Mouse (Mus musculus) liver, adult 2 months (tissue): Measurements from ENCODE around the gene Arhgap35. TPM values are rescaled to one million over a fixed set of nuclear protein-coding genes. Genes with fewer than 3 reads are reported as not detected.

Experiments
- DNase-seq: peaks from one replicate; pipeline ENCODE4 v3.0.0-alpha.2; 2011; ENCODE audit warnings: low read depth, low spot score; ENCODE audit errors: extremely low read depth
- H3K27ac ChIP-seq: fragments of 200-500 bp; replicated peaks from 2 replicates; pipeline ENCODE4 v1.5.1; 2012; ENCODE audit warnings: low read depth, mild to moderate bottlenecking, control low read depth, inconsistent platforms, low read length; ENCODE audit not compliant: insufficient read depth
- H3K27me3 ChIP-seq: fragments of 200-500 bp; 2 replicates; pipeline ENCODE4 v1.6.1; 2012; ENCODE audit warnings: mild to moderate bottlenecking, moderate library complexity, low read length, inconsistent platforms; ENCODE audit not compliant: control insufficient read depth, insufficient read depth
- H3K36me3 ChIP-seq: fragments of 200-500 bp; 2 replicates; pipeline ENCODE4 v1.6.1; 2012; ENCODE audit warnings: low read length, inconsistent platforms; ENCODE audit not compliant: control insufficient read depth, insufficient read depth
- H3K4me1 ChIP-seq: fragments of 200-500 bp; 2 replicates; pipeline ENCODE4 v1.6.1; 2011; ENCODE audit warnings: low read length; ENCODE audit not compliant: control insufficient read depth, insufficient read depth
- H3K4me3 ChIP-seq: fragments of 200-500 bp; 2 replicates; pipeline ENCODE4 v1.5.1; 2011; ENCODE audit warnings: low read depth, mild to moderate bottlenecking, control low read depth, low read length, moderate library complexity; ENCODE audit not compliant: insufficient read depth
- H3K79me2 ChIP-seq: fragments of 200-500 bp; 2 replicates; pipeline ENCODE4 v1.6.1; 2012; ENCODE audit warnings: inconsistent platforms, mild to moderate bottlenecking, low read length, moderate library complexity; ENCODE audit not compliant: control insufficient read depth, insufficient read depth
- H3K9ac ChIP-seq: fragments of 200-500 bp; 2 replicates; pipeline ENCODE4 v1.6.1; 2012; ENCODE audit warnings: low read depth, mild to moderate bottlenecking, control low read depth, inconsistent platforms, low read length
- CTCF ChIP-seq: fragments of 200-500 bp; IDR thresholded peaks from 2 replicates; pipeline ENCODE4 v1.5.1; 2011; ENCODE audit warnings: low read depth, low read length, control low read depth
- POLR2A ChIP-seq: fragments of 200-500 bp; IDR thresholded peaks from 2 replicates; pipeline ENCODE4 v1.6.1; 2011; ENCODE audit warnings: low read length, control low read depth; ENCODE audit not compliant: insufficient read depth; ENCODE audit errors: extremely low read depth
- WGBS: fragments of 180-500 bp; shearing (Covaris S2); methylation state at CpG from one replicate; pipeline ENCODE4 v1.1.7; 2018; 5-methylcytosine and 5-hydroxymethylcytosine counted together
- polyA plus RNA-seq: library from polyadenylated mRNA; depleted of rRNA; stranded (reverse); fragments of >200 nt; gene quantifications from 2 replicates; pipeline ENCODE4 v1.2.3, GENCODE M21; 2012
- total RNA-seq: library from RNA; depleted of rRNA; stranded (reverse); fragments of >200 nt; gene quantifications from 2 replicates; pipeline ENCODE4 v1.2.3, GENCODE M21; 2014

The Arhgap35 gene
- total and polyA plus RNA-seq, 2 experiments, result 22.2 to 30.4 TPM

GRCm38 (mm10) chr7:16461151-16461550 lies 153.6 kb downstream of the Arhgap35 start:
- H3K4me3 ChIP-seq, result no peak overlapping the region
- H3K27ac ChIP-seq, result no peak overlapping the region
- TF ChIP-seq CTCF, result no peak
- TF ChIP-seq POLR2A, result no peak
- no peak overlapping the region for H3K9ac ChIP-seq
- H3K79me2 ChIP-seq, result no peaks in the 10 kb centered on the region
- H3K4me1 ChIP-seq, result no peaks in the 10 kb centered on the region
- 60% methylated on average over 6 of the region's 6 CpGs for WGBS
- H3K36me3 ChIP-seq, result no peaks in the 10 kb centered on the region
- H3K27me3 ChIP-seq, result no peaks in the 10 kb centered on the region
- DNase-seq, result no peak

GRCm38 (mm10) chr7:16460566-16460965 lies 154.2 kb downstream of the Arhgap35 start:
- Histone ChIP-seq H3K4me1 (no peaks in the 10 kb centered on the region), H3K79me2 (no peaks in the 10 kb centered on the region), H3K9ac (no peak overlapping the region), H3K36me3 (no peaks in the 10 kb centered on the region), H3K4me3 (no peak overlapping the region), H3K27me3 (no peaks in the 10 kb centered on the region), H3K27ac (no peak overlapping the region)
- DNase-seq, result no peak
- no peak for TF ChIP-seq CTCF
- TF ChIP-seq POLR2A, result no peak
- WGBS, result 51% methylated on average over 13 of the region's 13 CpGs

GRCm38 (mm10) chr7:16456289-16456688 lies 158.5 kb downstream of the Arhgap35 start:
- H3K27me3 ChIP-seq, result no peaks in the 10 kb centered on the region
- no peaks in the 10 kb centered on the region for H3K79me2 ChIP-seq
- no peak for DNase-seq
- WGBS, result 84% methylated on average over 5 of the region's 5 CpGs
- no peaks in the 10 kb centered on the region for H3K36me3 ChIP-seq
- no peak overlapping the region for H3K4me3 ChIP-seq
- no peak overlapping the region for H3K27ac ChIP-seq
- H3K4me1 ChIP-seq, result peaks cover 2% of the 10 kb centered on the region; the same call in 1 of the 2 replicates
- TF ChIP-seq CTCF (no peak), POLR2A (no peak)
- no peak overlapping the region for H3K9ac ChIP-seq

GRCm38 (mm10) chr7:16455016-16455415 lies 159.8 kb downstream of the Arhgap35 start:
- Histone ChIP-seq H3K27ac (no peak overlapping the region), H3K4me1 (peaks cover 2% of the 10 kb centered on the region; the same call in 1 of the 2 replicates), H3K9ac (no peak overlapping the region), H3K36me3 (no peaks in the 10 kb centered on the region), H3K4me3 (no peak overlapping the region), H3K79me2 (no peaks in the 10 kb centered on the region), H3K27me3 (no peaks in the 10 kb centered on the region)
- no peak for DNase-seq
- TF ChIP-seq CTCF (no peak), POLR2A (no peak)
- WGBS, result 96% methylated on average over 14 of the region's 14 CpGs

- H3K27ac ChIP-seq, result no peak overlapping the region
- TF ChIP-seq CTCF (no peak), POLR2A (no peak)
- WGBS, result 1% methylated on average over 23 of the region's 23 CpGs
- peak overlapping the region; percentile 83 for H3K4me3 ChIP-seq
- H3K27me3 ChIP-seq, result no peaks in the 10 kb centered on the region
- H3K79me2 ChIP-seq, result no peaks in the 10 kb centered on the region
- H3K36me3 ChIP-seq, result no peaks in the 10 kb centered on the region
- H3K4me1 ChIP-seq, result peaks cover 2% of the 10 kb centered on the region; the same call in 1 of the 2 replicates
- DNase-seq, result peak; percentile 42
- peak overlapping the region; percentile 77 for H3K9ac ChIP-seq
These were observed 161.6 kb downstream of the Arhgap35 start for GRCm38 (mm10) chr7:16453118-16453711.

GRCm38 (mm10) chr7:16452587-16453073 lies 162.2 kb downstream of the Arhgap35 start, which contains the start of gene Tmem160:
TSS of gene Tmem160 (plus strand) at chr7:16452779.
- Histone ChIP-seq H3K79me2 (no peaks in the 10 kb centered on the region), H3K27me3 (no peaks in the 10 kb centered on the region), H3K9ac (peak within 1 kb of the TSS; percentile 77), H3K36me3 (no peaks in the 10 kb centered on the region), H3K4me3 (peak within 1 kb of the TSS; percentile 83), H3K4me1 (peaks cover 2% of the 10 kb centered on the region; the same call in 1 of the 2 replicates), H3K27ac (no peak within 1 kb of the TSS)
- TF ChIP-seq CTCF (no peak), POLR2A (no peak)
- under 1% methylated on average over 30 of the region's 30 CpGs for WGBS
- peak; percentile 98 for DNase-seq
